Mouse (Mus musculus): Measurements from ENCODE around the gene Gabarap. TPM values are rescaled to one million over a fixed set of nuclear protein-coding genes. Genes with fewer than 3 reads are reported as not detected.

The Gabarap gene
- total and polyA plus RNA-seq, 2 experiments = 175 to 430 TPM

- Histone ChIP-seq H3K36me3 (ENCODE audit: control insufficient read depth, insufficient read depth, low read length) (peaks cover 14% of the 10 kb centered on the region), H3K27me3 (ENCODE audit: control insufficient read depth, insufficient read depth, low read length) (no peaks in the 10 kb centered on the region), H3K4me1 (ENCODE audit: control insufficient read depth, insufficient read depth, low read length) (peaks cover 19% of the 10 kb centered on the region; the same call in 1 of the 2 replicates), H3K9ac (ENCODE audit: low read depth, low read length) (peak within 1 kb of the TSS; percentile 95), H3K4me3 (ENCODE audit: insufficient read depth, low read depth, low read length) (peak within 1 kb of the TSS; percentile 89), H3K27ac (replicated peaks; ENCODE audit: insufficient read depth, low read depth, low read length) (peak within 1 kb of the TSS; percentile 60), H3K79me2 (ENCODE audit: control insufficient read depth, insufficient read depth, low read length) (peaks cover 16% of the 10 kb centered on the region; the same call in 1 of the 2 replicates)
- DNase-seq (ENCODE audit: extremely low read depth, low read depth, low spot score) = no peak
- 43% methylated on average over 8 of the region's 8 CpGs for WGBS
- no peak for TF ChIP-seq POLR2A (IDR thresholded peaks at IDR 0.05; ENCODE audit: extremely low read depth, insufficient read depth, low read length)
- no peak for TF ChIP-seq CTCF (IDR thresholded peaks at IDR 0.05; ENCODE audit: low read depth, low read length)
Observed at GRCm38 (mm10) chr11:69982225-69982624, 8.7 kb upstream of the Gabarap start, which contains the start of gene Elp5. Elp5 (minus strand) TSS chr11:69982517.

- H3K27me3 ChIP-seq (ENCODE audit: control insufficient read depth, insufficient read depth, low read length) = no peaks in the 10 kb centered on the region
- TF ChIP-seq CTCF (IDR thresholded peaks at IDR 0.05; ENCODE audit: low read depth, low read length) (no peak), POLR2A (IDR thresholded peaks at IDR 0.05; ENCODE audit: extremely low read depth, insufficient read depth, low read length) (no peak)
- 40% methylated on average over 5 of the region's 5 CpGs for WGBS
- no peak overlapping the region for H3K9ac ChIP-seq (ENCODE audit: low read depth, low read length)
- no peak overlapping the region for H3K4me3 ChIP-seq (ENCODE audit: insufficient read depth, low read depth, low read length)
- H3K27ac ChIP-seq (replicated peaks; ENCODE audit: insufficient read depth, low read depth, low read length) = no peak overlapping the region
- peaks cover 16% of the 10 kb centered on the region; the same call in 1 of the 2 replicates for H3K79me2 ChIP-seq (ENCODE audit: control insufficient read depth, insufficient read depth, low read length)
- peaks cover 19% of the 10 kb centered on the region for H3K36me3 ChIP-seq (ENCODE audit: control insufficient read depth, insufficient read depth, low read length)
- H3K4me1 ChIP-seq (ENCODE audit: control insufficient read depth, insufficient read depth, low read length) = peaks cover 19% of the 10 kb centered on the region; the same call in 1 of the 2 replicates
- no peak for DNase-seq (ENCODE audit: extremely low read depth, low read depth, low spot score)
Observed at GRCm38 (mm10) chr11:69982877-69983276, 8.1 kb upstream of the Gabarap start.

DNA sequence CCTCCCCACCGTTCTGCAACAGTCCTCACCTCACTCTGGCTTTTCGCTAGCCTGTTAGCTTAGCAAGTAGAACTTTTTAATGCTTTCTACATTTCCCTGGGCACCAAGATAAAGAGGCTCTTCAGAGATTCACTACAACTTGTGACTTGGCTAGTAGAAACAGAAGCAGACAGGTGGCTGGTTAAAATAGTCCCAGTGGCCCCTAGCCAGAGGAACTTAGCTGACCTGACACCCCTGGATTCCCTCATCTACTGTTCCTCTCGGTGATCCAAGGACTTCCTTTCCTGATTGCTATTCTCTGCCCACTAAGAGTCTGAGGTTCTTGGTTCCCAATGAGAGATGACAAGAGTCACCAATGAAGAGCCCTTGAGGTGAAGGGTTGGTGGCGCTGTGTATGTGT, 7.6 kb upstream of the Gabarap start:
- TF ChIP-seq POLR2A (IDR thresholded peaks at IDR 0.05; ENCODE audit: extremely low read depth, insufficient read depth, low read length) (no peak), CTCF (IDR thresholded peaks at IDR 0.05; ENCODE audit: low read depth, low read length) (no peak)
- Histone ChIP-seq H3K79me2 (ENCODE audit: control insufficient read depth, insufficient read depth, low read length) (peaks cover 16% of the 10 kb centered on the region; the same call in 1 of the 2 replicates), H3K27ac (replicated peaks; ENCODE audit: insufficient read depth, low read depth, low read length) (no peak overlapping the region), H3K4me1 (ENCODE audit: control insufficient read depth, insufficient read depth, low read length) (peaks cover 19% of the 10 kb centered on the region; the same call in 1 of the 2 replicates), H3K9ac (ENCODE audit: low read depth, low read length) (no peak overlapping the region), H3K4me3 (ENCODE audit: insufficient read depth, low read depth, low read length) (no peak overlapping the region), H3K36me3 (ENCODE audit: control insufficient read depth, insufficient read depth, low read length) (peaks cover 23% of the 10 kb centered on the region), H3K27me3 (ENCODE audit: control insufficient read depth, insufficient read depth, low read length) (no peaks in the 10 kb centered on the region)
- no peak for DNase-seq (ENCODE audit: extremely low read depth, low read depth, low spot score)
- 70% methylated on average over 4 of the region's 4 CpGs for WGBS

- no peak overlapping the region for H3K9ac ChIP-seq (ENCODE audit: low read depth, low read length)
- H3K4me3 ChIP-seq (ENCODE audit: insufficient read depth, low read depth, low read length) = no peak overlapping the region
- no peak for TF ChIP-seq POLR2A (IDR thresholded peaks at IDR 0.05; ENCODE audit: extremely low read depth, insufficient read depth, low read length)
- TF ChIP-seq CTCF (IDR thresholded peaks at IDR 0.05; ENCODE audit: low read depth, low read length) = no peak
- H3K36me3 ChIP-seq (ENCODE audit: control insufficient read depth, insufficient read depth, low read length) = peaks cover 31% of the 10 kb centered on the region
- 94% methylated on average over 8 of the region's 8 CpGs for WGBS
- no peak overlapping the region for H3K27ac ChIP-seq (replicated peaks; ENCODE audit: insufficient read depth, low read depth, low read length)
- no peak for DNase-seq (ENCODE audit: extremely low read depth, low read depth, low spot score)
- peaks cover 16% of the 10 kb centered on the region; the same call in 1 of the 2 replicates for H3K79me2 ChIP-seq (ENCODE audit: control insufficient read depth, insufficient read depth, low read length)
- H3K4me1 ChIP-seq (ENCODE audit: control insufficient read depth, insufficient read depth, low read length) = peaks cover 19% of the 10 kb centered on the region; the same call in 1 of the 2 replicates
- H3K27me3 ChIP-seq (ENCODE audit: control insufficient read depth, insufficient read depth, low read length) = no peaks in the 10 kb centered on the region
Observed at GRCm38 (mm10) chr11:69984431-69984830, 6.5 kb upstream of the Gabarap start.

GRCm38 (mm10) chr11:69989949-69990348, 994 bp upstream of the Gabarap start:
- peaks cover 5% of the 10 kb centered on the region; the same call in 1 of the 2 replicates for H3K4me1 ChIP-seq (ENCODE audit: control insufficient read depth, insufficient read depth, low read length)
- H3K27me3 ChIP-seq (ENCODE audit: control insufficient read depth, insufficient read depth, low read length) = no peaks in the 10 kb centered on the region
- H3K9ac ChIP-seq (ENCODE audit: low read depth, low read length) = no peak overlapping the region
- no peak for DNase-seq (ENCODE audit: extremely low read depth, low read depth, low spot score)
- peaks cover 6% of the 10 kb centered on the region; the same call in 1 of the 2 replicates for H3K79me2 ChIP-seq (ENCODE audit: control insufficient read depth, insufficient read depth, low read length)
- WGBS = 96% methylated on average over 8 of the region's 8 CpGs
- TF ChIP-seq POLR2A (IDR thresholded peaks at IDR 0.05; ENCODE audit: extremely low read depth, insufficient read depth, low read length) (no peak), CTCF (IDR thresholded peaks at IDR 0.05; ENCODE audit: low read depth, low read length) (no peak)
- H3K36me3 ChIP-seq (ENCODE audit: control insufficient read depth, insufficient read depth, low read length) = peaks cover 32% of the 10 kb centered on the region
- no peak overlapping the region for H3K4me3 ChIP-seq (ENCODE audit: insufficient read depth, low read depth, low read length)
- H3K27ac ChIP-seq (replicated peaks; ENCODE audit: insufficient read depth, low read depth, low read length) = 0 out of 2 replicates have a peak overlapping the region, but pooled peaks have one; percentile 2

GRCm38 (mm10) chr11:69991711-69992110, 768 bp downstream of the Gabarap start:
- H3K9ac ChIP-seq (ENCODE audit: low read depth, low read length) = peak overlapping the region; percentile 96
- peak overlapping the region; percentile 94 for H3K27ac ChIP-seq (replicated peaks; ENCODE audit: insufficient read depth, low read depth, low read length)
- WGBS = 0% methylated on average over 15 of the region's 15 CpGs
- H3K4me3 ChIP-seq (ENCODE audit: insufficient read depth, low read depth, low read length) = peak overlapping the region; percentile 97
- no peak for DNase-seq (ENCODE audit: extremely low read depth, low read depth, low spot score)
- TF ChIP-seq CTCF (IDR thresholded peaks at IDR 0.05; ENCODE audit: low read depth, low read length) (no peak), POLR2A (IDR thresholded peaks at IDR 0.05; ENCODE audit: extremely low read depth, insufficient read depth, low read length) (no peak)
- peaks cover 16% of the 10 kb centered on the region; the same call in 1 of the 2 replicates for H3K79me2 ChIP-seq (ENCODE audit: control insufficient read depth, insufficient read depth, low read length)
- H3K27me3 ChIP-seq (ENCODE audit: control insufficient read depth, insufficient read depth, low read length) = no peaks in the 10 kb centered on the region
- peaks cover 24% of the 10 kb centered on the region for H3K36me3 ChIP-seq (ENCODE audit: control insufficient read depth, insufficient read depth, low read length)
- peaks cover 5% of the 10 kb centered on the region; the same call in 1 of the 2 replicates for H3K4me1 ChIP-seq (ENCODE audit: control insufficient read depth, insufficient read depth, low read length)

Measured in liver, adult 2 months (tissue).